Mouse (Mus musculus): ENCODE measurements around the gene Wdr73. TPM values are rescaled to one million over a fixed set of nuclear protein-coding genes. Genes with fewer than 3 reads are reported as not detected.

The Wdr73 gene
- polyA plus RNA-seq, 1 experiment from 2014 or later = 31.7 TPM

DNA sequence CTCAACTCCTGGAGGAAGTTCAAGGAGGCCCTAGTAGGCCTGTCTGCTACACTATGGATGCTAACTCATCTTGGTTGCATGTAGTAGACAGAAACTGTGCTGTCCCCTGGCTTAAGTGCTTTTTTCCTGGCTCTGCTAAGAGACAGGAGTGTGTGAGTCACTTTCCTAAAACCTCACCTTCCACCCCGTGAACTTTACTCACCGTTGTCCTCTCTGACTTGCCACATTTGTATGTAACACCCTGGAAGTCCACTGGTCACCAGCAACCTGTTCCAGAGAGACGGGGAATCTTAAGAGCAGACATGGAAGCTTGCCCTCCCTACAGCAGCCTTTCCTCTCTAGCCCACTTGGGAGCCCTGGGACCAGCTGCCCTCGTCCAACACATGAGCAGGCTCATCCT is 3.3 kb downstream of the Wdr73 start:
- Histone ChIP-seq H3K36me3 (replicated peaks; ENCODE audit: control insufficient read depth, insufficient read depth) (peaks cover 59% of the 10 kb centered on the region), H3K9me3 (ENCODE audit: control insufficient read depth, low read length) (no peaks in the 10 kb centered on the region), H3K4me1 (replicated peaks; ENCODE audit: control insufficient read depth, insufficient read depth, low read length) (peaks cover 8% of the 10 kb centered on the region), H3K27me3 (ENCODE audit: control insufficient read depth, insufficient read depth, low read length) (no peaks in the 10 kb centered on the region), H3K9ac (no peak overlapping the region), H3K4me2 (replicated peaks) (no peak overlapping the region), H3K4me3 (replicated peaks; ENCODE audit: low read length) (no peak overlapping the region), H3K27ac (no peak overlapping the region)
- ATAC-seq (ENCODE audit: low FRiP score) (no peak), DNase-seq (ENCODE audit: low spot score) (no peak)
- 94% methylated on average over 4 of the region's 4 CpGs for WGBS

- Histone ChIP-seq H3K36me3 (replicated peaks; ENCODE audit: control insufficient read depth, insufficient read depth) (peaks cover 65% of the 10 kb centered on the region), H3K4me2 (replicated peaks) (no peak overlapping the region), H3K9me3 (ENCODE audit: control insufficient read depth, low read length) (no peaks in the 10 kb centered on the region), H3K27ac (no peak overlapping the region), H3K27me3 (ENCODE audit: control insufficient read depth, insufficient read depth, low read length) (no peaks in the 10 kb centered on the region), H3K9ac (no peak overlapping the region), H3K4me3 (replicated peaks; ENCODE audit: low read length) (no peak overlapping the region), H3K4me1 (replicated peaks; ENCODE audit: control insufficient read depth, insufficient read depth, low read length) (peaks cover 8% of the 10 kb centered on the region)
- ATAC-seq (ENCODE audit: low FRiP score) (no peak), DNase-seq (ENCODE audit: low spot score) (no peak)
- 89% methylated on average over 7 of the region's 7 CpGs for WGBS
Observed at GRCm38 (mm10) chr7:80897134-80897533, 3.9 kb downstream of the Wdr73 start.

DNA sequence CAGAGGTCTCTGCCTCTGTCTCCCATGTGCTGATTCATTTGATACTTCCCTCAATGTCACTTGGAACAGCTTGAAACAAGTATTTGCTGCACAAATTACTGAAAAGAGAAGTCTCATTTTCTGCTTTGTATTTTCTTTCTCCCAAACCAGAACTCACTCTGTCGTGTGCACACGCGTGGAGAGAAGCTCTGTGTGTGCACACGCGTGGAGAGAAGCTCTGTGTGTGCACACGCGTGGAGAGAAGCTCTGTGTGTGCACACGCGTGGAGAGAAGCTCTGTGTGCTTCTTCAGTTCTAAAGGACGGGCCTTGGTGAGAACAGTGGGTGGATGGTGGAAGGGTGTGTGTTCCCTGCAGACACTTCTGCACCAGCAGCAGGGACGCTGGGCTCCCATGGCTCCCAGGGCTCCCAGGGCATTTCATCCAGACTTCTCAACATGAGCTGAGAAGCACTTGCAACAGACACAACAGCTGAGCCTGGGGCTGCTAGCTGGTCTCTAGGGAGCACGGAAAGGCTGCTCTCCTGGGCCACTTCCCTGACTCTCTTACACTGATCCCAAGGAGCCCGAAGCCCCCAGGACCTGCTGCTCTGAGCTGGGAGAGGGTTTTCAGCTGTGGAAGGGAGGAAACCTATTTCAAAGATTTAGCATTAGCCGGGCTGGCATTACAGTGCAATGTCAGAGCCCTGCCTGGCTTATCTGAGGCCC is 6.1 kb downstream of the Wdr73 start:
- H3K4me1 ChIP-seq (replicated peaks; ENCODE audit: control insufficient read depth, insufficient read depth, low read length) = 0 out of 2 replicates have a peak, but pooled peaks cover under 1% of the 10 kb centered on the region
- H3K9me3 ChIP-seq (ENCODE audit: control insufficient read depth, low read length) = no peaks in the 10 kb centered on the region
- no peak overlapping the region for H3K9ac ChIP-seq
- no peak overlapping the region for H3K27ac ChIP-seq
- peaks cover 85% of the 10 kb centered on the region for H3K36me3 ChIP-seq (replicated peaks; ENCODE audit: control insufficient read depth, insufficient read depth)
- DNase-seq (ENCODE audit: low spot score) (no peak), ATAC-seq (ENCODE audit: low FRiP score) (no peak)
- no peak overlapping the region for H3K4me2 ChIP-seq (replicated peaks)
- 96% methylated on average over 14 of the region's 14 CpGs for WGBS
- no peak overlapping the region for H3K4me3 ChIP-seq (replicated peaks; ENCODE audit: low read length)
- no peaks in the 10 kb centered on the region for H3K27me3 ChIP-seq (ENCODE audit: control insufficient read depth, insufficient read depth, low read length)

GRCm38 (mm10) chr7:80894196-80894595 is 6.9 kb downstream of the Wdr73 start:
- no peaks in the 10 kb centered on the region for H3K9me3 ChIP-seq (ENCODE audit: control insufficient read depth, low read length)
- H3K4me2 ChIP-seq (replicated peaks) = no peak overlapping the region
- ATAC-seq (ENCODE audit: low FRiP score) (no peak), DNase-seq (ENCODE audit: low spot score) (no peak)
- 84% methylated on average over 7 of the region's 7 CpGs for WGBS
- H3K9ac ChIP-seq = no peak overlapping the region
- no peak overlapping the region for H3K27ac ChIP-seq
- peaks cover 91% of the 10 kb centered on the region for H3K36me3 ChIP-seq (replicated peaks; ENCODE audit: control insufficient read depth, insufficient read depth)
- H3K4me3 ChIP-seq (replicated peaks; ENCODE audit: low read length) = no peak overlapping the region
- no peaks in the 10 kb centered on the region for H3K27me3 ChIP-seq (ENCODE audit: control insufficient read depth, insufficient read depth, low read length)
- no peaks in the 10 kb centered on the region for H3K4me1 ChIP-seq (replicated peaks; ENCODE audit: control insufficient read depth, insufficient read depth, low read length)

- ATAC-seq (ENCODE audit: low FRiP score) (no peak), DNase-seq (ENCODE audit: low spot score) (no peak)
- 83% methylated on average over 6 of the region's 6 CpGs for WGBS
- Histone ChIP-seq H3K27me3 (ENCODE audit: control insufficient read depth, insufficient read depth, low read length) (no peaks in the 10 kb centered on the region), H3K36me3 (replicated peaks; ENCODE audit: control insufficient read depth, insufficient read depth) (peaks cover 91% of the 10 kb centered on the region), H3K9ac (no peak overlapping the region), H3K4me3 (replicated peaks; ENCODE audit: low read length) (no peak overlapping the region), H3K4me1 (replicated peaks; ENCODE audit: control insufficient read depth, insufficient read depth, low read length) (no peaks in the 10 kb centered on the region; the same call in 1 of the 2 replicates), H3K9me3 (ENCODE audit: control insufficient read depth, low read length) (no peaks in the 10 kb centered on the region), H3K4me2 (replicated peaks) (no peak overlapping the region), H3K27ac (no peak overlapping the region)
Observed at GRCm38 (mm10) chr7:80893753-80894129, 7.3 kb downstream of the Wdr73 start.

DNA sequence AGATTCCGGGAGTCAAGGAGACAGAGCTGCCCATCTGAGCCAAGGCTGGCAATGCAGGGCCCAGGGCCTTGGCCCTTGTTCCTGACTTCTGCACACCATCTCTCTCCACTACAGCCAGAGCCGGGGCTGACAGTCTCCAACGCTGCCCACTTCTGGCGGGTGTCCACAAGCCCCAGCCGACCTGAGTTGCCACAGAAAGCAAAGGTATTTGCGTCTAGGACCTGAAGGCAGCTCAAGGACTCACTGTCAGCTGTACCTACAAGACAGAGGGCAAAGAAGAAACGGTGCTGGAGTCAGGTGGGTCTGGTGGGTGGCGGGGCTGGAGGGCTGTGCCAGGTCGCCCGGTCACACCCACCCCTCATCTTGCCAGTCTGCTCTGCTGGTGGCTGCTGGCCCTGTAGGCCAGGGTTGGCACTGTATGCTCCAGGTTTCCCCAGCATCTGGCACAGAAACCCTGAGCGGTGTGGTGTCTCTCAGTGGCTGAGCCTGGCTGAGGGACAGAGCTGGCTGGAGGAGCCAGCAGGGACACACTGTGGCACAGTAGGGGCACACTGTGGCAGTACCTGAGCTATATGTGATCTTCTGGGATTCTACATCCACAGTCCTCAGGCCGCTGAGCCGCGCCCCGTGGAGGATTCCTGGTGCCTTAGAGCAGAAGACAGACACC is 7.8 kb downstream of the Wdr73 start:
- H3K36me3 ChIP-seq (replicated peaks; ENCODE audit: control insufficient read depth, insufficient read depth) = peaks cover 87% of the 10 kb centered on the region
- no peak overlapping the region for H3K27ac ChIP-seq
- WGBS = 91% methylated on average over 15 of the region's 15 CpGs
- no peak overlapping the region for H3K4me3 ChIP-seq (replicated peaks; ENCODE audit: low read length)
- no peak for ATAC-seq (ENCODE audit: low FRiP score)
- H3K4me2 ChIP-seq (replicated peaks) = no peak overlapping the region
- H3K4me1 ChIP-seq (replicated peaks; ENCODE audit: control insufficient read depth, insufficient read depth, low read length) = no peaks in the 10 kb centered on the region; the same call in 1 of the 2 replicates
- H3K9ac ChIP-seq = no peak overlapping the region
- DNase-seq (ENCODE audit: low spot score) = no peak
- no peaks in the 10 kb centered on the region for H3K9me3 ChIP-seq (ENCODE audit: control insufficient read depth, low read length)
- no peaks in the 10 kb centered on the region for H3K27me3 ChIP-seq (ENCODE audit: control insufficient read depth, insufficient read depth, low read length)

DNA sequence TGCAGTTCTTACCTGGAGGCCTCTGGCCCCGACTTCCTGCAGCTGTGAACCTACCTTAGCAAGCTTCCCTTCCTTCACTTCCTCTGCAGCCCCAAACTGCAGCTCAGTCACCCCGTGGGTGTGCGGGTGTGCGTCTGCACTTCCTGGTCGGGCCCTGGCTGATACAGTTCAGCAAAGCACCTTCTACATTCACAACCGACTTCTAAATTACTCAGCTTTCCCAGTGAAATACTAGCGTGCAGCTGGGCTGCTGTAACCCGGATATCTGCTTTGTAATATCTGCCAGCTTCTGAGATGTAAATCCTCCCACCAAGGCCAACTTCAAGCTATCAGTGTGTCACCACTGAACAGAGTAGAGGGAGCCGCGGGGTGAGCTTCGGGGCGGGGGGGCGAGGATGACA is 11.2 kb downstream of the Wdr73 start:
- Histone ChIP-seq H3K36me3 (replicated peaks; ENCODE audit: control insufficient read depth, insufficient read depth) (peaks cover 53% of the 10 kb centered on the region), H3K27me3 (ENCODE audit: control insufficient read depth, insufficient read depth, low read length) (no peaks in the 10 kb centered on the region), H3K4me3 (replicated peaks; ENCODE audit: low read length) (no peak overlapping the region), H3K4me1 (replicated peaks; ENCODE audit: control insufficient read depth, insufficient read depth, low read length) (no peaks in the 10 kb centered on the region; the same call in 1 of the 2 replicates), H3K27ac (peak overlapping the region; percentile 62; the same call in 1 of the 2 replicates), H3K9ac (no peak overlapping the region), H3K4me2 (replicated peaks) (no peak overlapping the region), H3K9me3 (ENCODE audit: control insufficient read depth, low read length) (no peaks in the 10 kb centered on the region)
- ATAC-seq (ENCODE audit: low FRiP score) (no peak), DNase-seq (ENCODE audit: low spot score) (no peak)
- WGBS = 84% methylated on average over 13 of the region's 13 CpGs

DNA sequence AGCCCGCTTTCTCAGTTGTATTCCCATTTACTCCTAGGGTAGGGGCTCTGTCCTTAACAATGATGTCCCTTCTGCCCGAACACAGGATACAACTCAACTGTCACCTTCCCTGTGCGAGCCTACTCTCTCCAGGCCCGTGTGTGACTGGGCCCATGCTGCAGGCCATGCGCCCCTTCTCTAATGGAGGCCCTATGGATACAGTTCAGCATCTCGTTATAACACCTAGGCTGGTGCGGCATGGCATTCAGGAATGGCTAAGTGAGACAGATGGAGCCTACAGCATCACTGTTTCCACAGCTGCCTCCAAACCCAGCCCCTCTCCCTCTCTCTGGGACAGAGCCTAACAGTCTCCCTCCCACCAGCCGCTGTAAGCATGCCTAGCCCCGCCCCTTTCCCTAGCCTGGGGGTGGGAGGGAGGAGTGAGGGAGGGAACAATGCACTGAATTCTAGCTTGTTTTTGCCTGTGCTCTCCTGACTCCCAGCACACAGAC is 12.0 kb downstream of the Wdr73 start:
- Histone ChIP-seq H3K4me2 (replicated peaks) (no peak overlapping the region), H3K27ac (peak overlapping the region; percentile 62), H3K9me3 (ENCODE audit: control insufficient read depth, low read length) (no peaks in the 10 kb centered on the region), H3K4me3 (replicated peaks; ENCODE audit: low read length) (no peak overlapping the region), H3K9ac (0 out of 2 replicates have a peak overlapping the region, but pooled peaks have one; percentile 9), H3K27me3 (ENCODE audit: control insufficient read depth, insufficient read depth, low read length) (no peaks in the 10 kb centered on the region), H3K4me1 (replicated peaks; ENCODE audit: control insufficient read depth, insufficient read depth, low read length) (no peaks in the 10 kb centered on the region; the same call in 1 of the 2 replicates), H3K36me3 (replicated peaks; ENCODE audit: control insufficient read depth, insufficient read depth) (peaks cover 45% of the 10 kb centered on the region)
- WGBS = 34% methylated on average over 9 of the region's 9 CpGs
- peak; percentile 68 for DNase-seq (ENCODE audit: low spot score)
- ATAC-seq (ENCODE audit: low FRiP score) = peak; percentile 84

DNA sequence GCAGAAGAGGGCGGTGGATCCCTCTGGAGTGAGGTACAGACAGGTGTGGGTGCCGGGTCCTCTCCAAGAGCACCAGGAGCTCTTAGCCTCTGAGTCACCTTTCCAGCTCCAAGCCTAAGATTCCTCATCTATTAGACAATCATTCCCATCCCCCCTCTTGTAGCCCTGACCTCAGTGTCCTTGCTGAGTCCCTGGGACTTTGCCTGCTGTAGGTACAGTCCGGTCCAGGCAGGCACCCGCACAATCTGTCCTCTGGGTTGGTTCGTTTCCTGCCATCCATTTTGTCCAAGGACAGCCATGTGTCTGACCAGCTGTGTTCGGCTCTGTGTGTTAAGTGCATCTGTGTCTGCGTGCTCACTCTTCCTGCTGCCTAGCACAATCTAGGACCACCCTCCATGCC is 12.5 kb downstream of the Wdr73 start:
- Histone ChIP-seq H3K4me2 (replicated peaks) (no peak overlapping the region), H3K4me1 (replicated peaks; ENCODE audit: control insufficient read depth, insufficient read depth, low read length) (no peaks in the 10 kb centered on the region; the same call in 1 of the 2 replicates), H3K27me3 (ENCODE audit: control insufficient read depth, insufficient read depth, low read length) (no peaks in the 10 kb centered on the region), H3K9ac (0 out of 2 replicates have a peak overlapping the region, but pooled peaks have one; percentile 9), H3K4me3 (replicated peaks; ENCODE audit: low read length) (no peak overlapping the region), H3K9me3 (ENCODE audit: control insufficient read depth, low read length) (no peaks in the 10 kb centered on the region), H3K27ac (peak overlapping the region; percentile 62), H3K36me3 (replicated peaks; ENCODE audit: control insufficient read depth, insufficient read depth) (peaks cover 40% of the 10 kb centered on the region)
- ATAC-seq (ENCODE audit: low FRiP score) (peak; percentile 28; the same call in 1 of the 2 replicates), DNase-seq (ENCODE audit: low spot score) (no peak)
- 75% methylated on average over 7 of the region's 7 CpGs for WGBS

All from hindbrain, embryonic 14.5 days (tissue).